Mouse (Mus musculus): ENCODE data around the gene Cdk9.

Gene Cdk9

GRCm38 (mm10) chr2:32734480-32734879 is 21.6 kb upstream of the Cdk9 start:
- DNase-seq (ENCODE audit: low spot score in 2 of 2): no peak

GRCm38 (mm10) chr2:32732695-32733094 is 19.8 kb upstream of the Cdk9 start:
- DNase-seq (ENCODE audit: low spot score in 2 of 2): no peak

GRCm38 (mm10) chr2:32731911-32732310 is 19.0 kb upstream of the Cdk9 start:
- DNase-seq (ENCODE audit: low spot score in 2 of 2): no peak

GRCm38 (mm10) chr2:32730854-32731253 is 18.0 kb upstream of the Cdk9 start:
- no peak for DNase-seq (ENCODE audit: low spot score in 2 of 2)

DNA sequence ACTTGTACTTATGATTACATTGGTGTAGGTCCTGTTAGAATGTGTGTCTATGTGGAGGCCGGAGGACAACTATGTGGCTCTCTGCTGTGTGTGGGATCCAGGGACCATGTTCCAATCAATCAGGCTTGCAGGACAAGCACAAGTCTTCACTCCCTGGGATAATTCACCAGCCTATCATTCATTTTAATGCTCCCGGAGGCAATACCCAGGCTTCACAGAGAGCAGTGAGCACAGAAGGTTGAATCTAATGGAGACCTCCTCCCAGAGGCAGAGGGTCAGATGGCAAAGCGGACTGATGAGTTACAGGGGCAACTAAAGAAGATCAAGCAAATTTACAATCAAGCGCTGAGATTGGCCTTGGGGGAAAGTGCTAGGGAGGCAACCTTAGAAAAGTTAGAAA is 16.7 kb upstream of the Cdk9 start:
- no peak for DNase-seq (ENCODE audit: low spot score in 2 of 2)

GRCm38 (mm10) chr2:32728463-32728862 is 15.6 kb upstream of the Cdk9 start:
- no peak for DNase-seq (ENCODE audit: low spot score in 2 of 2)

DNA sequence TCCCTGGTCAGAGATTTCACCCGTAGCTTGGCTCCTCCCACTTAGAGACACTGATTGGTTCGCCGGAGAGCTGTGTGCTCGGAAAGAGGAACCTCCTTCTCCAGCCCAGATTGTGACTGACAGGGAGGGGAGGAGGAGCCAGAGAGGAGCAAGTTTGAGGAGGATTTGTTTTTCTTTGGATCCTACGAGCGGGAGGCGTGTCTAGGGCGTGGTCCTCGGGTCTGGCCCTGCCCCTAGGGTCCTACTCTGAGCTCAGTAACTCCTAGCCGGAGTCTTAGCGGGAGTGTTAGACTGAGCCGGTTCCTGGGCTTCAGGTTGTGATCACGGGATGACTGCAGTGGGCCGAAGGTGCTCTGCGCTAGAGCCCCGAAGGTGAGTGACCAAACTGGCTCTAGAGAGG is 14.6 kb upstream of the Cdk9 start:
- DNase-seq (ENCODE audit: low spot score in 2 of 2): peak; percentile 88 to 91

GRCm38 (mm10) chr2:32724832-32725790 is 12.2 kb upstream of the Cdk9 start:
- no peak for DNase-seq (ENCODE audit: low spot score in 2 of 2)

DNA sequence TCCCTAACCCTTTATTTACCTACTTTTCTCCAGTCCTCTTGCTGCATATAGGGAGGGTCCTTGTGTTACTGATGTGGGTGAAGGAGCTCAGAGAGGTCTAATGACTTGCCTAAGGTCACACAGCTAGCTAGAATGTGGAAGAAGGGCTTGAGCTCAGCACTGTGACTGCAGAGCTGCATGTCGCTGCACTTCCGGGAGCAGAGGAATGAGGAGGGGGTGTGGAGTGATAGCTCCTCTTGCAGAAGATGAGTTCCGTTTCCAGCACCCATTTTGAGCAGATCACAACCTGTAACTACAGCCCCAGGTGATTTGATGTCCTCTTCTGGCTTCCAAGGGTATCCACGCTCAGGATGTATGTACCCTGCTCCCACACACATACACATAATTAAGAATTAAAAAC is 11.3 kb upstream of the Cdk9 start:
- DNase-seq (ENCODE audit: low spot score in 2 of 2): no peak

DNA sequence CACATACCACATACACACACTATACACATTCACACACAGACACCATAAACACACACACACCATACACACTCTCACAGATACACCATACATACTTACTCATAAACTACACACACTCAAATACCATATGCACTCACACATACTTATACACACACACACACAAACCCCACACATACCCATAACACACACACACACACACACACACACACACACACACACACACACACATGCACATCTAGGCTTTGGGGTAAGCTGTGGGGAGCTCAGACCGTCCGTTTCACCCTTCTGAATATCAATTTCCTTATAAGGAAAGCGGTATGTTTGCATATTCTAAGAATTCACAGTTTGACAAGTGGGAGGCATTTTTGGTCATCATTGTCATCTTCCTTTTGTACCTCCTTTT is 9.7 kb upstream of the Cdk9 start:
- DNase-seq (ENCODE audit: low spot score in 2 of 2): no peak

- DNase-seq (ENCODE audit: low spot score in 2 of 2): no peak
These were observed 9.2 kb upstream of the Cdk9 start for GRCm38 (mm10) chr2:32722046-32722445.

DNA sequence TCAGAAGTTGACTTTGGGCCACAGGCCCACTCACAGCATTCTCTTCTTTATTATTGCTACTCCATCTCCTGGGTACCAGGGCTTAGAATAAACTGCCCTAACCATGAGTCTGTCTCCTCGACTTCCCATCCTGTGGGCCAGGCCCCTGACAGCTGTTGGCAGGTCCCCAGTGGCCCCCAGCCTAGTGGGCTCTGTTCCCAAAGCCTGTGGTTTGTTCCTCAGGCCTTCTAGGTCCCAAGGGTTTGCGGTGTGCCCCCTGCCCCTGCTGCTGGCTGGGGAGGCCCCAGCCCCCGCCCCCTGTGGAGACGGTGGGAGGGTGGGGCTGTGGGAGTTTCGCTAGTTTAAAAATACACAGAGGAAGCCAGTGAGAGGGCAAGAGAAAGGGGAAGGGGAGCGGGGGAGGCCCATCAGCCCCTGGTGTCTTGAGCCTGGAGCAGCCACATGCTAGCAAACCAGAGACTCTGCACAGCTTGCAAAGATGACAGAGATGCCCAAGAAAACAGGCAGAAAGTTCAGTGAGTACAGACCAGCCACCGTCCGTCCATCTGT is 7.9 kb upstream of the Cdk9 start, which contains the start of gene Sh2d3c:
Sh2d3c (plus strand) TSS at position 375 of the 549 bp plus-strand sequence.
- DNase-seq (ENCODE audit: low spot score in 2 of 2): no peak

DNA sequence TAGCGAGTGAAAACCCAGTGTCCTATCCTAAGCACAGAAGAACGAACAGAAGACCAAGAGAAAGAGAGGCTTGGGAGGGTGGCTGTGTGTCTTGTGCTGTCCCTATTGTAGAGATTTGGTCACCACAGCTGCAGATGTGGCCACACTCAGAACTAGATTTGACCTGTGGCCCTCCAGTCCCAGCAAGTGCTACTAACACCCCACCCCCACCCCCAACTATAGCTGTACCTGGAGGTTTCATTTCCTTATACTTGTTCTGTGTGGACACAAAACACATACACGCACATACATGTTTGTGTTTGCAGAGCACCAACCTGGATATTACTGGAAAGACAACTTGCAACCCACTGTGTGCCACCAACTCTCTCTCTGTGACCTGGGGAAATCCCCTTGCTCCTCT is 7.2 kb upstream of the Cdk9 start:
- DNase-seq (ENCODE audit: low spot score in 2 of 2): no peak

DNA sequence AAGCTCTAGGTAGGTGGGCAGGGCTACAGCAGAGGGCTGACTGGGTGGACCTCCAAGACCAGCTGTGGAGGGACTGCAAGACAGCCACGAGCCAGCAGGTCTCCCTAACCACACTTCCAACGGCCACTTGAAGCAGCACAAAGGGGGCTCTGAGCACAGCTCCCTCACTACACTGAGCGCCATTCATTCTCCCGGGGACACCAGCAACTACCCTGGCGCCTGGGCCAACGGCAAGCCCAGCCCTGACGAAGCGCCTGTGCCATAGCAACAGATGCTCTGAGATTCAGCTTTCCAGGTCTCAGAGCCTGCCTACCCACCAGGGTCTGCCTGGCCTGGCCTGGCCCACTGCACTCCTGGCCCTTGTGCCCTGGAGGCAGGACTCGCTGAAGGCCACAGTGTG is 5.9 kb upstream of the Cdk9 start:
- no peak for DNase-seq (ENCODE audit: low spot score in 2 of 2)

DNA sequence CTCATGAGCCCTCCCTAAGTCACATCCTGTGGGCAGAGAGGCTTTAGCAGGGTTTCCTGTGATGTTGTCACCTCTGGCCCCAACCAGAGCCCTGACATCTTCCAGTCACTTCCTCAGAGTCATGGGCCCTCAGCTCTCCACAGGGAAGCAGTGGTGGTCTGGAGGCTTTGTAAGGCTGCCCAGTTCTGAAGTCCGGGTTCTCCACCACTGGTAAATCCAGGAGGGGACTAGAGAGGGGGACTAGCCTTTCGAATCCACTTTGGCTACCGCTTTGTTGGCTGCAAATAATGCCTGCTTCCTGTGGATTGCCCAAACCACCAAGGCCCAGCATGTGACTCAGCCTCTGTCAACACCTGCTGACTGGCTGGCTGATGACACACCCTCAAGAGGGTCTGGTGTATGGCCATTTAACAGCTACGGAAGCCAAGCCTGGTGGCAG is 2.1 kb upstream of the Cdk9 start:
- no peak for DNase-seq (ENCODE audit: low spot score in 2 of 2)

DNA sequence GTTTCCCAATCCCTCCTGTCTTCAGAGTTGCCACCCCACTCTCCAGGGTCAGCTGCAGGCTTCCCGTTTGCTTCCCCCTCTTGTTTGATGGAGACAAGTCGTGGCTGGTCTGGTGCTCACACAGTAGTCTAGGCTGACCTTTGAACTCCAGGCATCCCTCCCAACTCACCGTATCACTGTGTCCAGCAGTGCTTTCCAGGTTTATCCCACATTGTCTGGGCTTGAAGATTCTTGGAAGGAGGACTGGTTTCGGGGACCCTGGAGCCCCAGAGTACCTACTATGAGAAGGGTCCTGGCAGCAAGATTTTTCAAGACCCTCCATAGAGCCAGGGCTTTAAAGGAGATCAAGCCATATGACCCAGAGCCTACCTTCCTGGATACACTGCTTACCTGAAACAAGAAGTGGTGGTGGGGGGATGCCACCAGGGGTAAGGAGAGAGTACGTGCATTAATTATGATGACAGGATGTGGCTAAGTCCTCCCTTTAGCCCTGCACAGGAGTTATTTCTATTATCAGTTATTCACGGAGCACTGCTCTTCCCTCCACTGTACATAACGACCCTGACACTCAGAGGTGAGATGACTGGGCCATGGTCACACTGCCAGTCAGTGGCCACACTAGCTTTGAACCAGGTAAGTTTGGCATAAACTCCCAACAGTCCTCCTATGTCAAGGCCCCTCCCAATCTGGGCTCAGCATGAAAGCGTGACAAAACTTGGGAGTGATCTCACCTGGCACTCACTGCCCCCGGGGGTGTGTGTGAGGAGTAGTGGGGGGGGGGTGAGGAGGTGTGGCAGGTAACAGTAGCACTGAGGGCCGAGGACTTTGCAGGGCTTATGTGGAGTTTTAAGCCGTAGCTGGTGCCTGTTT is 1.5 kb upstream of the Cdk9 start:
- no peak for DNase-seq (ENCODE audit: low spot score in 2 of 2)

GRCm38 (mm10) chr2:32712586-32712933 is 316 bp downstream of the Cdk9 start:
- DNase-seq (ENCODE audit: low spot score in 2 of 2): peak; percentile 95

- DNase-seq (ENCODE audit: low spot score in 2 of 2): peak; percentile 74 to 77
These were observed 746 bp downstream of the Cdk9 start for GRCm38 (mm10) chr2:32712108-32712551.

- no peak for DNase-seq (ENCODE audit: low spot score in 2 of 2)
These were observed 1.4 kb downstream of the Cdk9 start for GRCm38 (mm10) chr2:32711301-32712056.

DNA sequence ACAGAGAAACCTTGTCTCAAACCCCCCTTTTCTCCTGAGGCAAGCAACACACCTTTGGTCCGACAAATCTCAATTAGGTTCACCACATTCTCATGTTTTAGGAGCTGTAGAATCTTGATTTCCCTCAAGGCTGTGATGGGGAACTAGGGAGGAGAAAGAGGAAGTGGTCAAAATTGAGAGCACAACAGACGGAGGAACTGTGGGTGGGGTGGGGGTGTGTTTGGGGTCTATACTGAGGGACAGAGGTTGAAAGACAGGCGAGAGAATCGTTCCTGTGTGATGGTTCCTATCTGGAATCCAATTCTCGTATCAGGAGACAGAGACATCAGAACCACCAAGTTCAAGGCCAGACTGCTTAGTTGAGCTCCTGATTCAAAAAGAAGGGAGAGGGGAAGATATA is 2.5 kb downstream of the Cdk9 start:
- no peak for DNase-seq (ENCODE audit: low spot score in 2 of 2)

DNA sequence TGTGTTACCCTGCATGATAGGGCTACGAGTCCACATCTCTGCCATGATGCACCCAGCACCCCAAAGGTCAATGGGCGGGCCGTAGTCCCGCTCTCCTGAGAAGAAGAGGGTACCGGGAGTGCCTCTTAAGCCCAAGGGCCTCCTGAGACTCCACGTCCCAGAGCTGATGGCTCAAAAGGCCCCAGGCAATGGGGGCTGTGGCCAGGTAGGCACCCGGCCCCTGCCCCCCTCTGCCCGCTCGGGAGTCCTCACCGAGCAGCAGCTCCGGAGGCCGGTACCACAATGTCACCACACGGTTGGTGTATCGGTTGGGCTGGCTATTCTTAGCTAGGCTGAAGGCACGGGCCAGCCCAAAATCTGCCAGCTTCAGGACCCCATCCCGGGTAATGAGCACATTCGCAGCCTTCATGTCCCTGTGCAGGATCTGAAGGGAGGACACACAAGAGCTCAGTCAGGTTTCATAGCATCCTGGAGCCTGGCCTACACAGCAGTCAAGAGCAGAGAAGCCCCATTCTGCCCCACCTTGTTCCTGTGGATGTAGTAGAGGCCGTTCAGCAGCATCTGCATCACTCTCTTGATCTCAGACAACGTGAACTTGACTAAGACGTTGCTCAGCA is 3.2 kb downstream of the Cdk9 start:
- no peak for DNase-seq (ENCODE audit: low spot score in 2 of 2)

Measured in urinary bladder, postnatal 4 days (tissue).